Mouse (Mus musculus): Measurements from ENCODE around the gene Map3k7cl.

DNA sequence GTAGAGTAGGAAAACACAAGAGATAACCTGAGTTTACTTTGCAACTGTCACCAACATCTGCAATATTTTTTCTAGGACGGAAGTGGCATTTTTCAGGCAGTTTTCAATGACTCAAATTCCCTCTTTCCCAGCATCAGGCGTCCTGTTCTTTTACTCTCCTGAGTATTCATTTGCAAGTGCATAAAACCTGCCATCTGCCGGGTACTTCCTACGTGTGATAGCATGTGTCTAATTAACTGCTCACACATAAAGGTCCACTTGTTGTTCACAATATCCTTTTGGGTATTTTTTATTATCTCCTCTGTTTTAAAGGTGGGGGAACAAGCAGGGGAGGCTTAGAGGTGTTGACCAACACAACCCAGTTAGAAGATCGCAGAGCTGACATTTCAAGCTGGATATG, 41.4 kb upstream of the Map3k7cl start:
- TF ChIP-seq CTCF (IDR thresholded peaks at IDR 0.05; ENCODE audit: borderline replicate concordance, control insufficient read depth, extremely low read depth, insufficient read depth, low read length, poor library complexity) (no peak), POLR2A (IDR thresholded peaks at IDR 0.05; ENCODE audit: control insufficient read depth, extremely low read depth, insufficient read depth, low read length, poor library complexity) (no peak)
